Mouse (Mus musculus) 3134 (cell line): Measurements from ENCODE around the gene Gba.
A peak's percentile ranks its signal among the peaks of the same experiment; 100 is the strongest.

Source experiments
- DNase-seq: peaks from one replicate; pipeline ENCODE4 v3.0.0-alpha.2; 2011; ENCODE audit warnings: low spot score; ENCODE audit not compliant: insufficient read length; ENCODE audit errors: extremely low read depth

Gene Gba

DNA sequence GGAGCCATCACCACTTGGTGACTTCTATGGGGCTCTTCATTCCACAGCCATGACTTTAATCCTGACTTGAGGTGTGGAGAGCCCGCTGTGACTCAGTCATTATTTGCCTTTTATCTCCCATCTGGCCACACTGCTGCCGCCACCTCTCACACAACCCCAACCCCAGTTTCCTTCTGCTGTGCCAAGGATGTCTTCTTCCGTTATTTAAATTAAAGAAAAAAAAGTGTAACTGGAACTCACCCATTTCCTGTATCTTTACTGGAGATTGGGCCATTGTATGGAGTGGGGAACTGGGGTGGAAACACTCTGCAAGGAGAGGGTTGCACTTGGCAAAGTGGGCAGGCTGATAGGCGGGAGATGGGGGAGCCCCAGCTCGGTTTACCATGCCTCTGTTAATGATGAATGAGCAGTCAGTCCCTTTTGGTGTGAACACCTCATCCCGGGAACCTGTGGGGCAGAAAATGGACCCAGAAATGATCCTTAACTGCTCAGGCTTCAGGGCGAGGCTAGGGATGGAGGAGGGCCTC is 20.1 kb upstream of the Gba start:
- no peak for DNase-seq

- no peak for DNase-seq
Measured at GRCm38 (mm10) chr3:89183058-89183958, 19.4 kb upstream of the Gba start, which contains the start of gene Fam189b. Fam189b (plus strand) TSS chr3:89183143.

DNA sequence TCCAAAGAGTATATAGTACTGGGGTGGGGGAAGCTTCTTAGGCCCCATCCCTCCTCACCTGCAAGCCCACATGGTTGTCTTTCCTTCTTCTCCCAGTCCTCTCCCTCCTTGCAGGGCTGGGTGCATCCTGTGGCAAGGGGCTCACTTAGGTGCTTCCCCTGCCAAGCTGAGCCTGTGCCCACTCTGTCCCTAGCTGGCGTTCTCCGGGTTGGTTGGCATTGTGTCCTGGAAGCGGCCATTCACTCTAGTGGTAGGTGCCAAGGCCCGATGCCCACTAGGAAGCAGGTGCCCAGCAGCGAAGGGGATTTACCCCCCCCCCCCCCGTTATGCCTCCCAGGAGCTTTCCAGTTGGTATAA is 18.8 kb upstream of the Gba start:
- DNase-seq = no peak

DNA sequence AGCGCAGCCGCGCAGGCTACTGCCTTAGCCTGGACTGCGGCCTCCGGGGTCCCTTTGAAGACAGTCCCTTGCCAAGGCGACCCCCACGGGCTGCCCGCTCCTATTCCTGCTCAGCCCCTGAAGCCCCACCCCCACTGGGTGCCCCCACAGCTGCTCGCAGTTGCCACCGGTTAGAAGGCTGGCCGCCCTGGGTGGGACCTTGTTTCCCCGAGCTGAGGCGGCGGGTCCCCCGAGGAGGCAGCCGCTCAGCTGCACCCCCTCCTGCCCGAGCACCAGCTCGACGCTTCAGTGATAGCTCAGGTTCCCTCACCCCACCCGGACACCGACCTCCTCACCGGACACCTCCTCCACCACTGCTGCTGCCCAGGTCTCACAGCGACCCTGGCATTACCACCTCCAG is 15.5 kb upstream of the Gba start:
- no peak for DNase-seq

DNA sequence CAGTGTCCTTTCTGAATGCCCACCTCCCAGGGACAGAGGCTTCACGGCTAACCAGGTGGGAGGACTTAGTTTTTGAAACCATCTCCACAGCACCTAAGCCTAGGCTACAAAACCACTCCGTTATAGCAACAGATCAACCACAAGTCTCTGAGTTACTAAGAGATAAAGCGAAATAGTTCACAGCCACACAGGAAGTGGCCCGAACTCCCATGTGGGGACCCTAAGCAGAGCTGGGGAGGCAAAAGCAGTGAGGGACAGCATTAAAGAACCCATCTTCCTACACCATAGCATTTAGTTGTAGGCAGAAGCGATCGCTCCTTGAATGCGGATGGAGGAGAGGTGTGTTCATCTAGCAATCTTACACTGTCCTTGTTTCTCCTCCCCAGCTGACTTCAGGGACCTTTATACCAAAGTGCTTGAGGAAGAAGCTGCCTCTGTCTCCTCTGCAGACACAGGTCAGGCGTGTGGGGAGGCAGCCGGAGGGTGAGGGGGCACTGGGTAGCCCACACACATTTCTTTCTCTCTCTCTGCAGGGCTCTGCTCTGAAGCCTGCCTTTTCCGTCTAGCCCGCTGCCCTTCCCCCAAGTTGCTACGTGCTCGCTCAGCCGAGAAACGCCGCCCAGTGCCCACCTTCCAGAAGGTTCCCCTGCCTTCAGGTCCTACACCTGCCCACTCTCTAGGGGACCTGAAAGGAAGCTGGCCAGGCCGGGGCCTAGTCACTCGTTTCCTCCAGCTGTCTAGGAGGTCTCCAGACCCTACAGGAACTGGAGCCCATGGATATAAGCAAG is 14.8 kb upstream of the Gba start:
- no peak for DNase-seq

- DNase-seq = no peak
Measured at GRCm38 (mm10) chr3:89188478-89188875, 14.3 kb upstream of the Gba start.

DNA sequence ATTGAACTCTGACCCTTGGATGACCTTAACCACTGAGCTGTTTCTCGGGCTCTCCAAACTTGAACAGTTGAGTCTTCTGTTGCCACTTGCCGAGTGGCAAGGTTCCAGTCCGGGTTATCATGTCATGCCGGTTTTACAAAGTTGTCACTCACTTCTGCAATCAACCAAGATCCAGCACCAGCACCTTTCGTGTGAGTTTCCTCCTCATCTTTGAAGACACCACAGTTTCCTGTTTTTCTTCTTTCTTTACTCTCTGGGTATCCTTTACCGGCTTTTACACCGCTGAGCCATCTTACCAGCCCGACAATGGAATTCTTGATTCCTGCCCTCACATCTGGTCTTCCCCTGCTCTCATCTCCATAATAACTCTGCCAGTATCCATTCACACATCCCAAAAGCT is 12.3 kb upstream of the Gba start:
- no peak for DNase-seq

DNA sequence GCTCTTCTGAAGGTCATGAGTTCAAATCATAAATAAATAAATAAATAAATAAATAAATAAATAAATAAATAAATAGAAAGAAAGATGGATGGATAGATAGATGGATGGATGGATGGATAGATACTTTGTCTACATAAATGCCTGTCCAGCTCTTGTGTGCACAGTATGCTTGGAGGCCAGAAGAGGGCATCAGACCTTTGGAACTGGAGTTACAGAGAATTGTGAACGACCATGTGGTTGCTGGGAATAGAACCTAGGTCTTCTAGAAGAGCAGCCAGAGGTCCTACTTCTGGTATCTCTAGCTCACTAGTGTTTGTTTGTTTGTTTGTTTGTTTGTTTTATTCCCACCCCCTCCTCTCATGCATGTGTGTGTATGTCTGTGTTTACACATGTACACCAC is 9.4 kb upstream of the Gba start:
- DNase-seq = no peak

DNA sequence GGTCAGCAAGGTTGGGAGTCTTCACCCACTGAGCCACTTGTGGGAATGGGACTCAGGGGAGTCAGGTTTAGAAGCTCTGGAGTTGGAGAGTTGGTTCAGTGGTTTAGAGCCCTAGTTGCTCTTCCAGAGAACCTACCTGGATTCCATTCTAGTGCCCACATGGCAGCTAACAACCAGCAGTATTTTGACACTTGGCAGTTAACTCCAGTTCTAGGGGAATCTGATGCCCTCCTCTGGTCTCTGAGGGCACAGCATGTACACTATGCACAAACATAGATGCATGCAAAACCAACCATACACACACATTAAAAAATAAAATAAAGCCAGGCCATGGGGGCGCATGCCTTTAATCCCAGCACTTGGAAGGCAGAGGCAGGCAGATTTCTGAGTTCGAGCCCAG is 8.9 kb upstream of the Gba start:
- no peak for DNase-seq

DNA sequence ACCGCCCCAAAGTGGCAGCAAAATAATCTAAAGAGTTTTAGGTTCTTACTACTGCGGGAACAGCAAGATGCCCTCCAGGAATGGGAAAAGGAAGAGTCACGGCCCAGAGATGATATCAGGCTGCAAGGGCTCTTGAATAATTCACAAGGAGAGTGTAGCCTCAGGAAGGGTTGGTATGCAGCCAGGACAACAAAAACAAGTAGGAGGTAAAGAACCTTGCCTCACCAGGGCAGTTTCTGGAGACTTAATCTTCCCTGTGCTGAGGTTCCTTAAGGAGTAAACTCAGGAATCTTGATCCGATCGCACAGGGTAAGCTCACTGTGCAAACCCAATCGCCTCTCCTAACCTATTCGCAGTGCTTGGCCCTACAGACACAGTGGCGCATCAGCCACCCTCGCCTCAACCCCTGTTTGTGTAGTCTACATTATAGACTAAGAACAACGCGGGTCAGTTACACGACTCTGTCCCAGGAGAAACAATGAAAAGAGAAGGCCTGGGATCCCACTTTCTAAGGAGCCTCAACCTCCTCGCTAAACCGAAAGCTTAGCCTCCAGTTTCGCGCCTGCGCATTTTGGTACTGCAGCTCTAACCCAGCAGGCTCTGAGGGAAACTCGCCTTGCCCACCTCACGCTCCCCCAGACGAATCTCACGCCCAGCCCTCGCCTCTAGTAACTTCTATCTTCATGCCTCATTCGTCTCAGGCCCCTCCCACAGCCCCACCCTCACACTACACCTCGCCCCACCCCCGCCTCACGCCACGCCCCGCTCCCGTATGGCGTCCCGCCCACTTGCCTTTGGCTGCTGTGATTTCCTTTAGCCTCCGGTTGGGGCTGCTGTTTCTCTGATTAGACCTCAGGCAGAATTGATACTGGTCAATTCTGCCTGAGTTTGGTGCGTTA is 6.5 kb upstream of the Gba start:
- peak; percentile 94 for DNase-seq

- no peak for DNase-seq
Measured at GRCm38 (mm10) chr3:89199839-89200238, 2.9 kb upstream of the Gba start.

DNA sequence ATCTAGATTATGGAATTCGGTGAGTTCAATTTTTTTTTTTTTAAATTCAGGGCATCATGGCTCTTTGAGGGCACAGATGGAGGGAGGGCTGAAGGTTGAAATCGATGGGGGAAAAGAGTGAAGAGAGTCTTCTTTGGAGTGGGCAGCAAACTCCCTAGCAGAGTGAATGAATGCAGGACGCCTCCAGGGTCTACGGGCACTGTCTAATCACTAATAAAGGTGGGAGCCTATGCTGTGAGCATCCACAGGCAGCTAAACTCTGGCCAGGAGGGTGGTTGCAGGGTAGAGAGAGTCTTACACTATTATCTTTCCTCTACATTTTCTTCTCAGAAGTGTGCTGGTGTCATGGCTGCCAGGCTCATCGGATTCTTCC is 400 bp downstream of the Gba start:
- DNase-seq = no peak

DNA sequence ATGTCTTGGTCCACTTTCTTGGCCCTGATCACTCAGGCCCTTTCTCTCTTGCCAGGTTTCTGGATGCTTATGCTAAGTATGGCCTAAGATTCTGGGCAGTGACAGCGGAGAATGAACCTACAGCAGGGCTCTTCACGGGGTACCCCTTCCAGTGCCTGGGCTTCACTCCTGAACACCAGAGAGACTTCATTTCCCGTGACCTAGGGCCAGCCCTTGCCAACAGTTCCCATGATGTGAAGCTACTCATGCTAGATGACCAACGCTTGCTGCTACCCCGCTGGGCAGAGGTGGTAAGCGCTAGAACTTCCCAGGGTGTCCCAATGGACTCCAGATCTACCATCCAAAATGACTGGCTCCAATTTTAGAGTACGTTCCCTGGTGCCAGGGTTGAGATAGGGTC is 3.4 kb downstream of the Gba start:
- no peak for DNase-seq

GRCm38 (mm10) chr3:89206695-89207094 is 4.0 kb downstream of the Gba start:
- DNase-seq = no peak

DNA sequence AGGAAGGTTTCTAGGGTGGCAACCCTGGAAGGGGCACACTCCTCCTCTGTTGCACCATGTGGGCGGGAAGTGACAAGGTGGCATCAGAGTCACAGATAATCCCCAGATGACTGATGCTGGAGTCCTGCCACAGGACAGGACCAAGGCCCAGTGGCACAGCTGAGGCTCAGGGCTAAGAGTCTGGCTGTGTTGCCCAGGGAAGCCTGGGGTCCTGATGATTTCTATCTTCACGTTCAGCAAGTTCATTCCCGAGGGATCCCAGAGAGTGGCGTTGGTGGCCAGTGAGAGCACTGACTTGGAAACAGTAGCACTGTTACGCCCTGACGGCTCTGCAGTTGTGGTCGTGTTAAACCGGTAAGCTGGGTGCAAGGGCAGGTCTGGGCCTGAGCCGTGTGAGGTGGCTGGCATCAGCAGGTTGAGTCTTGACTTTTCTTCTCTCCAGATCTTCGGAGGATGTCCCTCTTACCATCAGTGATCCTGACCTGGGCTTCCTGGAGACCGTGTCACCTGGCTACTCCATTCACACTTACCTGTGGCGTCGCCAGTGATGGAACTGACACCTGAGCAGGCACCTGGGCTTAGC is 5.4 kb downstream of the Gba start:
- DNase-seq = no peak

DNA sequence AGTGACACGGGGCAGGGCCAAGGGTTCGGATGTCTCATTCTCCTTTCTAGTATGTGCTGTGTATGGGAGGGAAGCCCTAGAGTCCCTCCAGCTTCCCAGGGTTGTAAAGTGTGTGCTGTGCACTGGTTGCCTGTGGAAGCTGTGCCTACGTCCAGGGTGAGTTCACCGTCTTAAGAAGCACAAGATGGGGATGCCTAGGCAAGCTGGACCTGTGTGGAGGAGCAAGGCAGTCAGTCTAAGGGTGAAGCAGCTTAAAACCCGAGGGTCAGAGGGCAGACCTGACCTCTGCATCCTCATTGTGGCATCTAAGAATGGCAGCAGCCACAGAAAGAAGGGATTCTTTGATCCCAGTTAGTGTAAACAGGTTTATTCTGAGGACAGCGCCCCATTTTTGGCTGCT is 6.0 kb downstream of the Gba start:
- no peak for DNase-seq

- DNase-seq = no peak
Measured at GRCm38 (mm10) chr3:89209731-89210130, 7.0 kb downstream of the Gba start.

DNA sequence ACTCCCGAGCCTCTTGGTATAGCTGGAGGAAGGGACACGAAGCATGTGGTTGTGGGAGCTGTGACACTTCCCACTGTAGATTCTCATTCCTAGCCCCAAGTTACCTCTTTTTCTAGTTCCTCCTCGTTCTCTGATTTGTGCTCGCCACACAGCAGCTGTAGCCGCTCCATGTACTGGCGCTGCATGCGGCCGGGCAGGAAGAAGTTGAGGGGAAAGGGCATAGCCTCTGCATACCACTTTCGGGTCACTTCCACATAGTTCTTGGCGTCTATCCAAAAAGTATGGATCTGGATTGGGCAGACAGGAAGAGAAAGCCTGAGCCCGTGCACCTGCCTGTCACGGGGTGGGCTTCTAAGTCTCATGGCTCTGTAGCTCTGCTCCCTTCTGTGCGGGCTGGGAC is 7.4 kb downstream of the Gba start:
- DNase-seq = no peak

DNA sequence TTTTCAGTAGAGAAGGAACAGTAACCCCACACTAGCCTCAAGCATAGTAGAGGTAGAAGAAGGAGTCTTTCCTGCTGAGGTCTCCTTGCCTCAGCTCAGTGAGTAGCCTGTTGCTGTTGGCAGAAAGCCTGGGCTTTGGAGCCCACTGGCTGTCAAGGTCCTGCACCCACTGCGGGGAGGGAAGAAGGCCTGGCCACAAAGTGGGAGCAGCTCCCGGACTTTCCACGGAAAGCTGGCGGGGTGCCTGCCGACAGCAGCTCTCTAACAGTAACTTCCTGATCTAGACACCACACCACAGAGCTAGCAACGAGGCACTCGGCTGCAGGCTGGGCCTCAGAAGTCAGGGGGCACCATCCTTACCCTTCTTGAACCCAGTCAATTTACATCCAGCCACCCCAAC is 8.0 kb downstream of the Gba start:
- DNase-seq = peak; percentile 38

- DNase-seq = peak; percentile 90
Measured at GRCm38 (mm10) chr3:89213803-89214530, 11.2 kb downstream of the Gba start.
